Mouse (Mus musculus) stomach, postnatal 0 days (tissue): Measurements from ENCODE around the gene Pgs1.

Source experiments
- CTCF ChIP-seq: IDR thresholded peaks from 2 replicates; pipeline ENCODE4 v1.5.1; 2016; ENCODE audit warnings: antibody characterized with exemption, low read depth, mild to moderate bottlenecking, moderate library complexity
- EP300 ChIP-seq: optimal IDR thresholded peaks from 2 replicates; pipeline ENCODE3; 2016; ENCODE audit warnings: antibody characterized with exemption

DNA sequence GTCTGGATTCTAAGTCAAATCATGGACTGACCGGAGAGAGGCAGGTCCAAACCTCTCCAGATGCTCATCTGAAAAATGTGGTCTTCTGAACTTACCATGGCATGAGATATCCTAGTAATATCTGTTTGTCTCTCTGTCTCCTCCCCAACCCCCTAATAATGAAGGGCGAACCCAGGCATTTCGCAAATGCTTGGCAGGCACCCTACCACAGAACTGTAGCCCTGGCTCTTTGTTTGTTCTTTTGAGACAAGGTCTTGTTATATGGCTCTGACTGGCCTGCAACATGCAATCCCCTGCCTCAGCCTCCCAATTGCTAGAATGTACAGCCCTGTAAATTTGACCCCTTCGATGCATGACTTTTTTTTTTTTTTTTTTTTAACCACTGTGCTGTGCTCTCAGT, 26.9 kb upstream of the Pgs1 start:
- TF ChIP-seq CTCF: no peak
- TF ChIP-seq EP300: no peak
